Mouse (Mus musculus): Measurements from ENCODE around the gene Nfix. TPM values are rescaled to one million over a fixed set of nuclear protein-coding genes. Genes with fewer than 3 reads are reported as not detected.

The Nfix gene
- polyA plus RNA-seq, 1 experiment = 18.2 TPM

DNA sequence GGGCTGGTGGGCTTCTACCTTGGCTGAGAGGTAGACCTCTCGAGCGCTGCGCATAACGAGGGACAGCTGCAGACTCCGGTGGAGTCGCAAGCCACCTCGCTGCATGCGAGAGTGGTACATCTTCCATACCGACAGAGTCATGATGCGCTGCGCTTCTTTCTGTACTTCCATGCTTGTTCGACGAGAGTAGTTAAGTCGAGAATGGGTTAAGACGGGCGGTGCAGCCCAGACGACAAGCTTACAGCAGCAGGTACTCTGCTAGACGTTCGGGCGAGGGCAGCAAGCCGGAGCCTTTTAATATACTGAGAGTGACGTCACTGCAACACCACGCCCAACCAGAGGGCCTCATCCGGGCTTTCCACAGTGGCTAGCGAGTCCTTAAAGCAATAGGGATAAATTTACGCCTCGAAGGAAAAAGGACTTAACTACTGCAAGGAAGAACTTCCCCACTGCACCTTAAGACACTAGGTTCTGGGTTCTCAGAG lies 137.5 kb downstream of the Nfix start, which contains the start of gene Ier2:
Gene Ier2 (minus strand): TSS at position 272 of the 485 bp plus-strand sequence.
- DNase-seq = peak; percentile 88
- Histone ChIP-seq H3K27ac (ENCODE audit: control insufficient read depth, insufficient read depth, low read length) (peak within 1 kb of the TSS; percentile 91), H3K36me3 (ENCODE audit: control insufficient read depth, insufficient read depth, low read length) (no peaks in the 10 kb centered on the region), H3K4me3 (ENCODE audit: control insufficient read depth, insufficient read depth, low read length) (peak within 1 kb of the TSS; percentile 77), H3K4me1 (replicated peaks; ENCODE audit: control insufficient read depth, insufficient read depth, low read length) (peaks cover 26% of the 10 kb centered on the region), H3K27me3 (ENCODE audit: control insufficient read depth, insufficient read depth, low read length) (no peaks in the 10 kb centered on the region)
- TF ChIP-seq POLR2A (IDR thresholded peaks at IDR 0.05; ENCODE audit: control insufficient read depth, extremely low read depth, insufficient read depth, low read length, poor library complexity) (peak; percentile 98), CTCF (IDR thresholded peaks at IDR 0.05; ENCODE audit: borderline replicate concordance, control insufficient read depth, extremely low read depth, insufficient read depth, low read length, poor library complexity) (no peak)
- whole genome bisulfite sequencing = under 1% methylated on average over 27 of the region's 27 CpGs

DNA sequence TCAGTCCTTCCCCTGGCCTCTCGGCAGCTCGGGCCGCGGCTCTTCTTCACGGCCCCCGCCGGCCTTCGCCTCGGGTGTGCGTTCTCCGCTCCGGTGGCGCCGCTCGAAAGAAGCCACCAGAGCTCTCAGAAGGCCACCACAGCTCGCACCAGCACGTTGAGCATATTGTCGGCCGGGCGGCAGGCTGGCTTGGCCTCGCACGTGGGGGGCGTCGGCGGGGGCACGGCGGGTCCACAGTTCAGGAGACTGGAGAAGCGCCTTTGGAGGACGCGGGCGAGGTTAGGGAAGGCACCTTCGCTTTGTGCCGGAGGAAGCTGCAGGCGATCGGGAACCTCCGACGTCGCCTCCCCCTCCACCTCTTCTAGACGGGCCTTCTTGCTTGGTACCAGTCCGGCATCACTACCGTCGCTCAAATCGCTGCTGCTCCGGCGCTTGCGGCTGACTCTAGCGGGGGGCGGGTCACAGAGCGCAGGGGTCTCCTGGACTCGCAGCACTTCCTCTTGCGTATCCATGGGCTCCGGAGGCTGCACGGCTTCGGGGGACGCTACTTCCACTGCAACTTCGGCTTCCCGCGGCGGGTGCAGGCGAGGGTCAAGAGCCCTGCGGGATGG lies 138.1 kb downstream of the Nfix start:
- no peaks in the 10 kb centered on the region for H3K36me3 ChIP-seq (ENCODE audit: control insufficient read depth, insufficient read depth, low read length)
- DNase-seq = peak; percentile 67
- H3K4me1 ChIP-seq (replicated peaks; ENCODE audit: control insufficient read depth, insufficient read depth, low read length) = peaks cover 26% of the 10 kb centered on the region
- TF ChIP-seq POLR2A (IDR thresholded peaks at IDR 0.05; ENCODE audit: control insufficient read depth, extremely low read depth, insufficient read depth, low read length, poor library complexity) (no peak), CTCF (IDR thresholded peaks at IDR 0.05; ENCODE audit: borderline replicate concordance, control insufficient read depth, extremely low read depth, insufficient read depth, low read length, poor library complexity) (0 out of 2 replicates have a peak, but pooled peaks have one; percentile 9)
- WGBS = under 1% methylated on average over 61 of the region's 61 CpGs
- peak overlapping the region; percentile 76 for H3K4me3 ChIP-seq (ENCODE audit: control insufficient read depth, insufficient read depth, low read length)
- H3K27me3 ChIP-seq (ENCODE audit: control insufficient read depth, insufficient read depth, low read length) = no peaks in the 10 kb centered on the region
- peak overlapping the region; percentile 91 for H3K27ac ChIP-seq (ENCODE audit: control insufficient read depth, insufficient read depth, low read length)

DNA sequence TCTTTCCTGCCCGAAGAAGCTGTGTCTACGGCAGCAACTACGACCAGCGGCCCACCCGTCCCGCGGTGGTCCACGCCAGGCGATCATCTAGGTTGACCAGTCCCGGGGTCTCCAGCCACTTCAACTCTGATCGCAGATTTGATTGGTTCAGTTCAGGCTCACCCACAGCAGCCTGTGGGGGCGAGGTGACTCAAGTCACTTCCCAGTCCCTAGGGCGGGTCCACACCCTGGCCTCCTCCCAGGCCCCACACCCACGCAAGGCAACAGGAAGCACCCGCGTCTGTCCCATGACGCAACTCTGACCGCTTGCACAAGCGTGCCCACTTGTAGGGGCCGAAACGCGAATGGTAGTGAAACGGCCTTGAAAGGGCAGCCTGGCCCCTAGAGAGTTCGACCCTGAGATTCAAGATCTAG lies 138.7 kb downstream of the Nfix start:
- Histone ChIP-seq H3K27ac (ENCODE audit: control insufficient read depth, insufficient read depth, low read length) (peak overlapping the region; percentile 91), H3K4me3 (ENCODE audit: control insufficient read depth, insufficient read depth, low read length) (peak overlapping the region; percentile 76), H3K27me3 (ENCODE audit: control insufficient read depth, insufficient read depth, low read length) (no peaks in the 10 kb centered on the region), H3K36me3 (ENCODE audit: control insufficient read depth, insufficient read depth, low read length) (no peaks in the 10 kb centered on the region), H3K4me1 (replicated peaks; ENCODE audit: control insufficient read depth, insufficient read depth, low read length) (peaks cover 31% of the 10 kb centered on the region)
- no peak for TF ChIP-seq POLR2A (IDR thresholded peaks at IDR 0.05; ENCODE audit: control insufficient read depth, extremely low read depth, insufficient read depth, low read length, poor library complexity)
- TF ChIP-seq CTCF (IDR thresholded peaks at IDR 0.05; ENCODE audit: borderline replicate concordance, control insufficient read depth, extremely low read depth, insufficient read depth, low read length, poor library complexity) = no peak
- WGBS = 1% methylated on average over 24 of the region's 24 CpGs
- peak; percentile 74 for DNase-seq

DNA sequence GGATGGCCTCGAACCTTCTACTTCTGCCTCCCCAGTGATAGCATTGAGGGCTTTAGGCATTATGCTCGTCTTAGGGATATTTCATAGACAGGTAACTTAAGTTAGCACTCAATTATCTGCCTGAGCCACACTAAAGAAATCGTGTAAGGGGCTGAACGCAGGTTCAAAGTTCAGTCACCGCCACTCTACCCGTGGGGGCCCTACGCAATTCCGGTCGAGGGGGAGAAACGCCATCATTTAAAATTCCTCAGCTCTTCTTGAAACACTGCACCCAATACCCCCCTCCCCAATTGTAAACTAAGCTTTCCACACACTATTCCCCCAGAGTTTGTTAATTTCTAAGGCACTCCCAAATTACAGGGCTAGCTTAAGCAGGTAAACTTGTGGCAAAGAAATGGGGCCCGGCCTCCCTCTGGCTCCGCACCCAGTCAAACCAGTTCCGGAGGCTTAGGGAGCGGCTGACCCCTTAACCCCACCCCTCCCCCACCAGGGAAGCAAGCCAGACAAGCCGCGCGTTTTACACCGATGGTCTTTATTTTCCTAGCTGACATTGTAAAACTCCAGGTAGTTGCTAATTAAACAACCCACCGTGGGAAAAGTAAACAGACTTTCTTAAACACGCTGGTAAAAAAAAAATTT lies 139.2 kb downstream of the Nfix start:
- H3K36me3 ChIP-seq (ENCODE audit: control insufficient read depth, insufficient read depth, low read length) = no peaks in the 10 kb centered on the region
- H3K27me3 ChIP-seq (ENCODE audit: control insufficient read depth, insufficient read depth, low read length) = no peaks in the 10 kb centered on the region
- no peak for TF ChIP-seq POLR2A (IDR thresholded peaks at IDR 0.05; ENCODE audit: control insufficient read depth, extremely low read depth, insufficient read depth, low read length, poor library complexity)
- no peak for TF ChIP-seq CTCF (IDR thresholded peaks at IDR 0.05; ENCODE audit: borderline replicate concordance, control insufficient read depth, extremely low read depth, insufficient read depth, low read length, poor library complexity)
- peak overlapping the region; percentile 91 for H3K27ac ChIP-seq (ENCODE audit: control insufficient read depth, insufficient read depth, low read length)
- WGBS = 1% methylated on average over 20 of the region's 20 CpGs
- H3K4me1 ChIP-seq (replicated peaks; ENCODE audit: control insufficient read depth, insufficient read depth, low read length) = peaks cover 36% of the 10 kb centered on the region
- H3K4me3 ChIP-seq (ENCODE audit: control insufficient read depth, insufficient read depth, low read length) = peak overlapping the region; percentile 76
- peak; percentile 43 for DNase-seq

DNA sequence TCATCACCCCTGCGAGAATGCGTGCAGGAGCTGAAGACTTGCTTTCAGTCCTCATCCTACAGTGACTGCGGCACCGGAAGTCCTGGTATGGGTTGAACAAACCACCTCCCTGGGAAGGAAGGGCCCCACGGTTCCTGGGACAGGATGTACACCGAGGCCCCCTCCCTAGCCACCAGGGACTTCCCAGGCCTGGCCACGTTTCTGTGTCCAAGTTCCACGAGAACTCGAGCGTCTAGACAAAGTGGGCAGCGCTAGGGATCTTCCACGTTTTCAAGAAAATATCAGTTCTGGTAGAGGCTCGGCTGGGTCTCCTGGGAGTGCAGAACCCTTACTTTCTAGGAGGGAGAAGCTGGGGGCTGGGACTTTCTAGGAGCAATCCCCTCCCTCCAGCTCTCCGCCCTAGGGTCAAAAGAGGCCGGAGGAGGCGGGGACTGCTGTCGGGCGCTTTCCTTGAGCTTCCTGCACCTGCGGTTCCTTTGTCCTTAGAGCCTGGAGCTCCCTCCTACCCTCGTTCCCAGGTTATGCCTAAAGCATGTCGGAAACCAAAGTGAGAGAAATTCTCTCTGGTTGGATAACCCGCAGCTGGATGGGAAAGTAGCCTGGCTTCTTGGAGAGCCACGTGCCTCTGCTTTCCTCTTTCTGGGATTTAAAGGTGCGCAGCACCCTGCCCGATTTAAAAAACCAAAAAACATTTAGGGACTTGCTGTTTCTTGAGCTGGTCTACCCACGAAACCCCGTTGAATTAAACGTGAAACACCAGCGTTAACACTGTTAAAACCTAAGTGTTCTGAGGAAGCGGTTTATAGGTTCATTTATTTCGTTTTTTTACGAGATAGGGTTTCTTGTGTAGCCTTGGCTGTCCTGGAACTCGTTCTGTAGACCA lies 140.0 kb downstream of the Nfix start:
- WGBS = 2% methylated on average over 33 of the region's 33 CpGs

DNA sequence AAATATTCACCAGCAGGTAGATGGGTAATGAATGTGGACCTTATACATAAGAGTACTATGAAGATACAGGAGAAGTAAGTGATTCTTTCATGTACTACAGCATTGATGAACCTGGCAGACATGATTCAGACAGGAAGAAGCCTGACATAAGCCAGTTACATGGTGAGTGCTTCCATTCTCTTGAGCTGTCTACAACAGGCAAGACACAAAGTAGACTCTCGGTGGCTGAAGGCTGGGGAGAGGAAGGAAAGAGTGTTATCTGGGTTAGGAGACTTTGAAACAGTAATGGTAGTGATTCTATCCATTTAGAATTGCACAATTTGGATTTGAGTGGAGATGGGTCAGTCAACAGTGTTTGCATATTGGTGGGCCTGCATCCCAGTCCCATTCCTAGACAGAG lies 141.2 kb downstream of the Nfix start:
- no peaks in the 10 kb centered on the region for H3K36me3 ChIP-seq (ENCODE audit: control insufficient read depth, insufficient read depth, low read length)
- no peak overlapping the region for H3K4me3 ChIP-seq (ENCODE audit: control insufficient read depth, insufficient read depth, low read length)
- H3K27ac ChIP-seq (ENCODE audit: control insufficient read depth, insufficient read depth, low read length) = no peak overlapping the region
- H3K4me1 ChIP-seq (replicated peaks; ENCODE audit: control insufficient read depth, insufficient read depth, low read length) = peaks cover 36% of the 10 kb centered on the region
- H3K27me3 ChIP-seq (ENCODE audit: control insufficient read depth, insufficient read depth, low read length) = no peaks in the 10 kb centered on the region
- 48% methylated on average over 1 of the region's 1 CpGs for WGBS
- no peak for TF ChIP-seq POLR2A (IDR thresholded peaks at IDR 0.05; ENCODE audit: control insufficient read depth, extremely low read depth, insufficient read depth, low read length, poor library complexity)
- no peak for TF ChIP-seq CTCF (IDR thresholded peaks at IDR 0.05; ENCODE audit: borderline replicate concordance, control insufficient read depth, extremely low read depth, insufficient read depth, low read length, poor library complexity)
- DNase-seq = no peak

More for the DNA sequence above, 140.0 kb downstream of the Nfix start:
- Histone ChIP-seq H3K4me3 (ENCODE audit: control insufficient read depth, insufficient read depth, low read length) (peak overlapping the region; percentile 41), H3K27ac (ENCODE audit: control insufficient read depth, insufficient read depth, low read length) (peak overlapping the region; percentile 91), H3K4me1 (replicated peaks; ENCODE audit: control insufficient read depth, insufficient read depth, low read length) (peaks cover 38% of the 10 kb centered on the region), H3K27me3 (ENCODE audit: control insufficient read depth, insufficient read depth, low read length) (no peaks in the 10 kb centered on the region), H3K36me3 (ENCODE audit: control insufficient read depth, insufficient read depth, low read length) (no peaks in the 10 kb centered on the region)
- TF ChIP-seq POLR2A (IDR thresholded peaks at IDR 0.05; ENCODE audit: control insufficient read depth, extremely low read depth, insufficient read depth, low read length, poor library complexity) (no peak), CTCF (IDR thresholded peaks at IDR 0.05; ENCODE audit: borderline replicate concordance, control insufficient read depth, extremely low read depth, insufficient read depth, low read length, poor library complexity) (no peak)
- peak; percentile 83 for DNase-seq

Measured in thymus, adult 2 months (tissue).